Mouse (Mus musculus): ENCODE results near the gene Rprd1b.

- TF ChIP-seq POLR2A (IDR thresholded peaks at IDR 0.05; ENCODE audit: insufficient read depth, low read depth, low read length) (no peak), CTCF (IDR thresholded peaks at IDR 0.05; ENCODE audit: insufficient read depth, low read depth, low read length) (no peak)
Measured at GRCm38 (mm10) chr2:158036953-158037352, 8.7 kb downstream of the Rprd1b start.
